Mouse (Mus musculus): ENCODE measurements around the gene Naxd. TPM values are rescaled to one million over a fixed set of nuclear protein-coding genes. Genes with fewer than 3 reads are reported as not detected.
A peak's percentile ranks its signal among the peaks of the same experiment; 100 is the strongest.

Gene Naxd
- total and polyA plus RNA-seq, 2 experiments from 2014 or later = 66.3 to 71.6 TPM

DNA sequence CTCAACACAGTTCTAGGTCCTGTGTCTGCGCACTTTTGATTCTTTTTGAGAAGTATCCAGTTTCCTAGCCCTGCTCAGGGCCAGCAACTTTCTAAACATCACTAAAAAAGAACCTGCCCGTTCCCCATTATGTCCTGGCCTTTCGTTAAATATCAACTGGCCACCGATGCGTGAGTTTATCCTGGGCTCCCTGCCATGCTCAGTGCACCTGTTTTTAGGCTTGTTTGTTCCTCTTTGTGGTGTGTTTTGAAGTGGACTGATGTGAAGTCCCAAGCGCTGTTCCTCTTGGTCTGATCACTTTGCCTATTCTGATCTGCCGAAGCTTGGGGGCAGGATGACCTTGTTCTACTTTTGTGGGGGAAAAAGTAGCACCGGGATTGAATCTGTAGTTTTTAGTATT, 26.0 kb upstream of the Naxd start:
- peaks cover 14% of the 10 kb centered on the region for H3K36me3 ChIP-seq (replicated peaks; ENCODE audit: control insufficient read depth, insufficient read depth, low read length)
- peak overlapping the region; percentile 43; the same call in 1 of the 2 replicates for H3K27ac ChIP-seq (ENCODE audit: low read depth)
- no peaks in the 10 kb centered on the region for H3K27me3 ChIP-seq (ENCODE audit: control insufficient read depth, insufficient read depth, low read length)
- TF ChIP-seq EP300 (IDR thresholded peaks at IDR 0.05; ENCODE audit: low read depth) (no peak), CTCF (IDR thresholded peaks at IDR 0.05; ENCODE audit: low read depth) (no peak)
- H3K4me2 ChIP-seq (ENCODE audit: low read depth, low read length) = no peak overlapping the region
- H3K9me3 ChIP-seq (replicated peaks; ENCODE audit: control insufficient read depth, low read length) = peaks cover 5% of the 10 kb centered on the region; the same call in 1 of the 2 replicates
- H3K4me1 ChIP-seq (ENCODE audit: control insufficient read depth, insufficient read depth) = peaks cover 41% of the 10 kb centered on the region
- H3K9ac ChIP-seq (replicated peaks; ENCODE audit: low read depth, low read length) = no peak overlapping the region
- DNase-seq (ENCODE audit: low spot score) = no peak
- WGBS = 54% methylated on average over 8 of the region's 8 CpGs
- no peak overlapping the region for H3K4me3 ChIP-seq (ENCODE audit: low read depth, low read length)
- ATAC-seq (ENCODE audit: insufficient read depth, low read depth) = no peak

DNA sequence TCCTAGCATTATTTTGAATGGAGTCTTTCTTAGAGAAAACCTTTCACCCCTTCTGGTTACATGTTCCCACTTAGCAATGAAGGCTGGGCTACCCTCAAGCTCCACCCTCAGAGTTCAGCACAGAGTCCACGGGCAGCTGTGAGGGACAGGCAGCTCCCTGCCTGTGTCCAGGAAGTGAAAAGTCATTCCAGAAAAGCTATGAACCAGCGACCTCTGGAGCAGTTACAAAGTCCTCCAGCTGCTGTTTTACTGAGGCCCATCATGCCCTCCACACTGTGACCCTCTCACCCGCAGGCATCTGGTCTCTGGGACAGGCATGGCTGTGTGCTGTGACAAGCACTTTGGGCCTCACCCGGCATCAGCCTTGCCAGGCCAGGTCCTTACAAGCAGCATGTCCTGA, 24.2 kb upstream of the Naxd start:
- H3K4me1 ChIP-seq (ENCODE audit: control insufficient read depth, insufficient read depth) = peaks cover 44% of the 10 kb centered on the region
- TF ChIP-seq EP300 (IDR thresholded peaks at IDR 0.05; ENCODE audit: low read depth) (no peak), CTCF (IDR thresholded peaks at IDR 0.05; ENCODE audit: low read depth) (no peak)
- ATAC-seq (ENCODE audit: insufficient read depth, low read depth) (peak; percentile 30), DNase-seq (ENCODE audit: low spot score) (peak; percentile 69)
- no peaks in the 10 kb centered on the region for H3K27me3 ChIP-seq (ENCODE audit: control insufficient read depth, insufficient read depth, low read length)
- H3K36me3 ChIP-seq (replicated peaks; ENCODE audit: control insufficient read depth, insufficient read depth, low read length) = peaks cover 3% of the 10 kb centered on the region; the same call in 1 of the 2 replicates
- 14% methylated on average over 4 of the region's 4 CpGs for WGBS
- H3K27ac ChIP-seq (ENCODE audit: low read depth) = peak overlapping the region; percentile 97
- peak overlapping the region; percentile 94; the same call in 1 of the 2 replicates for H3K4me2 ChIP-seq (ENCODE audit: low read depth, low read length)
- H3K4me3 ChIP-seq (ENCODE audit: low read depth, low read length) = no peak overlapping the region
- H3K9me3 ChIP-seq (replicated peaks; ENCODE audit: control insufficient read depth, low read length) = no peaks in the 10 kb centered on the region
- peak overlapping the region; percentile 45 for H3K9ac ChIP-seq (replicated peaks; ENCODE audit: low read depth, low read length)

DNA sequence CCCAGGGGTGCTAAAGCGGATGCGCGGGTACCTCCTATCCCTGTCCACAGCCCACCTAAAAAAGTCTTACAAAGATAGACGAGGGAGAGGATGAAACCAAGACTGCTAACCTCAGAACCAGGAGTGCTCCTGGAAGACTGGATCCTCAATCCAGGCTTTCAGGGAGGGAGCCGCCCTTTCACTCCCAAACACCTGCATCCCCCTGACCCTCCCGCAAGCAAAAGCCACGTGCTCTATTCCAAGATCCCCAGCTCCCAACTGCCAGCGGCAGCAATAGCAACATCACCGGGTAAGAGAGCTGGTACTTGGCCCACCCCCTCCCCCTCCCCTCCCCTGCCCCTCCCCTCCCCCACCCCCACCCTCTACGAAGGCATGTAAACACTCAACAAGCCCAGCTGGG, 21.9 kb upstream of the Naxd start:
- peak overlapping the region; percentile 94 for H3K4me2 ChIP-seq (ENCODE audit: low read depth, low read length)
- no peaks in the 10 kb centered on the region for H3K27me3 ChIP-seq (ENCODE audit: control insufficient read depth, insufficient read depth, low read length)
- H3K4me1 ChIP-seq (ENCODE audit: control insufficient read depth, insufficient read depth) = peaks cover 44% of the 10 kb centered on the region
- TF ChIP-seq CTCF (IDR thresholded peaks at IDR 0.05; ENCODE audit: low read depth) = no peak
- no peak for TF ChIP-seq EP300 (IDR thresholded peaks at IDR 0.05; ENCODE audit: low read depth)
- DNase-seq (ENCODE audit: low spot score) (no peak), ATAC-seq (ENCODE audit: insufficient read depth, low read depth) (no peak)
- peak overlapping the region; percentile 97 for H3K27ac ChIP-seq (ENCODE audit: low read depth)
- WGBS = 13% methylated on average over 9 of the region's 10 CpGs
- peak overlapping the region; percentile 31 for H3K4me3 ChIP-seq (ENCODE audit: low read depth, low read length)
- peak overlapping the region; percentile 30 for H3K9ac ChIP-seq (replicated peaks; ENCODE audit: low read depth, low read length)
- no peaks in the 10 kb centered on the region for H3K36me3 ChIP-seq (replicated peaks; ENCODE audit: control insufficient read depth, insufficient read depth, low read length)
- no peaks in the 10 kb centered on the region for H3K9me3 ChIP-seq (replicated peaks; ENCODE audit: control insufficient read depth, low read length)

DNA sequence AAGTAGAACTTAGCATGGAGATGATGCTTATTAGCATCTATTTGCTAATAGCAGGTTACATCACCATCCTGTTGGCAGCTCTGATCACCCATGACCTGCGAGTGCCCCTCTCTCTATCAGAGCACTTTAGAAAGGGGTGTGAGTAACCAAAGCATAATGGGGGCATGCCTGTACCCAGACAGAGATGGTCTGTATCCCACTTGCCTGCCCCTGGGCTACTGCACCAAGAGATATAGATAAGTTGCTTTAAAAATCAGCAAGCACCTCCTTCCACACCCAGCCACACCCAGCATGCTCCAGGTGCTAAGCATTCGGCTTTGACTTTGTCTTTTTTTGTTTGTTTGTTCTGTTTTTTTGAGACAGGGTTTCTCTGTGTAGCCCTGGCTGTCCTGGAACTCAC, 21.4 kb upstream of the Naxd start:
- peaks cover 42% of the 10 kb centered on the region for H3K4me1 ChIP-seq (ENCODE audit: control insufficient read depth, insufficient read depth)

DNA sequence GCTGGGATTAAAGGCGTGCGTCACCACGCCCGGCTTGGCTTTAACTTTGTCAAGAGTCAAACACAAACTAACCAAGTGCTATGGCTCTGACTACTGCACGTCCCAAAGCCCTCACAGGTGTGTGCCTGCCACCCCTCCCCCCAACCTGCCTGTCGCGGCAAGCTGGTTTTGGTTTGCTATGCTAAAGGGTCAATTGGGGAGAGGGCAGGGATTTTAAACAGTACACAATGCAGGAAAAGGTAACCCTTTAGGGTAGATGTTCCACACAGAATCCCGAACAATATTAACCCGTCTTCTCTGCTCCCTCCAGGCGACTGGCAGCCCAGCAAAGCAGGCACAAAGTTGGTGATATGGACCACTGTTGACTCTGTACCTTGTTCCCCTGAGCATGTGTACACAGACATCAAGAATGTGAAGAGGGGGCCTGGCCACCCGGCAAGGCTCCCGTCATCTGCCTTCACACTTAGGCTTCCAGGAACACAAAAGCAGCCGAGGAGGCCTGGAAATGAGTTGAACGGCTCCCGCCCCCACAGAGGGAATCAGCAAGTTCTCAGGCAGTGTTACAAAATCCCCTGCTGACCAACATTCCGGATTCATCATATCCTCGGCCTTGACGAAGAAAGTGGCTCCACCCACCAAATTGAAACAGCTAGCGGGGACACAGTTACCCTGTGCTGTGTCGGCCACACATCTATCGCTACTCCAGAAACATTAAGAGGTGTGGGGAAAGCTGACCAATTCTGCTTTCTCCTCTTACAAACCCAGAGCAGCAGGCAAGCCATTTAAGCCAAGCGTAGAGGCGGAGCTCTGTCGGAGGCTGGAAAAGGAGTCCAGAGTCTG, 20.7 kb upstream of the Naxd start:
- no peaks in the 10 kb centered on the region for H3K9me3 ChIP-seq (replicated peaks; ENCODE audit: control insufficient read depth, low read length)
- peaks cover 39% of the 10 kb centered on the region for H3K4me1 ChIP-seq (ENCODE audit: control insufficient read depth, insufficient read depth)
- ATAC-seq (ENCODE audit: insufficient read depth, low read depth) (peak; percentile 24), DNase-seq (ENCODE audit: low spot score) (peak; percentile 94)
- WGBS = 9% methylated on average over 24 of the region's 24 CpGs
- no peak for TF ChIP-seq CTCF (IDR thresholded peaks at IDR 0.05; ENCODE audit: low read depth)
- no peak for TF ChIP-seq EP300 (IDR thresholded peaks at IDR 0.05; ENCODE audit: low read depth)
- peak overlapping the region; percentile 73 for H3K4me3 ChIP-seq (ENCODE audit: low read depth, low read length)
- H3K4me2 ChIP-seq (ENCODE audit: low read depth, low read length) = peak overlapping the region; percentile 94
- H3K36me3 ChIP-seq (replicated peaks; ENCODE audit: control insufficient read depth, insufficient read depth, low read length) = no peaks in the 10 kb centered on the region
- peak overlapping the region; percentile 70 for H3K9ac ChIP-seq (replicated peaks; ENCODE audit: low read depth, low read length)
- H3K27ac ChIP-seq (ENCODE audit: low read depth) = peak overlapping the region; percentile 97
- no peaks in the 10 kb centered on the region for H3K27me3 ChIP-seq (ENCODE audit: control insufficient read depth, insufficient read depth, low read length)

More for the DNA sequence above, 21.4 kb upstream of the Naxd start:
- Histone ChIP-seq H3K27ac (ENCODE audit: low read depth) (peak overlapping the region; percentile 97), H3K4me3 (ENCODE audit: low read depth, low read length) (peak overlapping the region; percentile 73), H3K27me3 (ENCODE audit: control insufficient read depth, insufficient read depth, low read length) (no peaks in the 10 kb centered on the region), H3K9ac (replicated peaks; ENCODE audit: low read depth, low read length) (peak overlapping the region; percentile 70), H3K9me3 (replicated peaks; ENCODE audit: control insufficient read depth, low read length) (no peaks in the 10 kb centered on the region), H3K4me2 (ENCODE audit: low read depth, low read length) (peak overlapping the region; percentile 94), H3K36me3 (replicated peaks; ENCODE audit: control insufficient read depth, insufficient read depth, low read length) (no peaks in the 10 kb centered on the region)
- WGBS = 19% methylated on average over 2 of the region's 2 CpGs
- ATAC-seq (ENCODE audit: insufficient read depth, low read depth) (no peak), DNase-seq (ENCODE audit: low spot score) (no peak)
- TF ChIP-seq EP300 (IDR thresholded peaks at IDR 0.05; ENCODE audit: low read depth) (no peak), CTCF (IDR thresholded peaks at IDR 0.05; ENCODE audit: low read depth) (no peak)

Data from heart, postnatal 0 days (tissue).